Mouse (Mus musculus) kidney, adult 2 months (tissue): ENCODE results near the gene Adgra3.

Experiments used
- CTCF ChIP-seq: fragments of 200-500 bp; conservative IDR thresholded peaks from 2 replicates; pipeline ENCODE4 v1.5.1; 2011; ENCODE audit warnings: low read depth, mild to moderate bottlenecking, control low read depth, low read length, moderate library complexity, mixed read lengths; ENCODE audit not compliant: insufficient read depth, insufficient read length
- POLR2A ChIP-seq: fragments of 200-500 bp; IDR thresholded peaks from one replicate; pipeline ENCODE4 v1.6.1; 2011; ENCODE audit warnings: low read depth, low read length, control low read depth

DNA sequence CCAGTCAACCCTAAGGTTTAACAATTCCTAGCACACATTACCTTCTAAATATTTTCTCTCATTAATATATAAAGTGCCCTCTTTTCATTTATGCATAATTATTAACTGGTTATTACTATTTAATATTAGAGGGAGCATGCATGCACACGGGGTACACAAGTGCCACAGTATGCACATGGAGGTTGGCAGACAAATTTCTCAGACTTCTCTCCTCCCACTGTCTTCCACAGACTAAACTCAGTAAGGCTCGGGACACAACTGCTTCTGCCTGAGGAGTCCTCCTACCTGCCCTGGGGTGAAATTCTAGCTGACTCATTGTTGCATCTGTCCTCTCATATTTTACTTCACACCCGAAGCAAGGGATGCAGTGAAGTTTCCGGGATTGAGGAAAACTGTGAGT lies 44.8 kb downstream of the Adgra3 start:
- TF ChIP-seq POLR2A (no peak), CTCF (no peak)
